Mouse (Mus musculus) hindbrain, postnatal 0 days (tissue): Measurements from ENCODE around the gene 4930512M02Rik. TPM values are rescaled to one million over a fixed set of nuclear protein-coding genes. Genes with fewer than 3 reads are reported as not detected.

Experiments used
- ATAC-seq: fragments of 200-750 bp; cut with Nextera tagmentation; 2 replicates; pipeline ENCODE4 v1.8.0; 2017; ENCODE audit warnings: mild to moderate bottlenecking, moderate TSS enrichment, moderate library complexity
- DNase-seq: peaks from one replicate; pipeline ENCODE4 v3.0.0-alpha.2; 2015; ENCODE audit warnings: low spot score
- H3K27ac ChIP-seq: fragments of 300-500 bp; sonication (generic); 2 replicates; pipeline ENCODE4 v1.5.1; 2014; ENCODE audit warnings: mild to moderate bottlenecking
- H3K27me3 ChIP-seq: fragments of 300-500 bp; sonication (generic); 2 replicates; pipeline ENCODE4 v1.6.1; 2014; ENCODE audit warnings: low read length, mixed read lengths; ENCODE audit not compliant: insufficient read depth
- H3K36me3 ChIP-seq: fragments of 300-500 bp; sonication (generic); 2 replicates; pipeline ENCODE4 v1.6.1; 2014; ENCODE audit warnings: low read length, mixed read lengths; ENCODE audit not compliant: insufficient read depth
- H3K4me1 ChIP-seq: fragments of 300-500 bp; sonication (generic); 2 replicates; pipeline ENCODE4 v1.6.1; 2014; ENCODE audit warnings: antibody characterized with exemption, low read length, mixed read lengths; ENCODE audit not compliant: insufficient read depth
- H3K4me2 ChIP-seq: fragments of 300-500 bp; sonication (generic); 2 replicates; pipeline ENCODE4 v1.6.1; 2014; ENCODE audit warnings: low read depth, mild to moderate bottlenecking, low read length, moderate library complexity, mixed read lengths
- H3K4me3 ChIP-seq: fragments of 300-500 bp; sonication (generic); 2 replicates; pipeline ENCODE4 v1.5.1; 2014; ENCODE audit warnings: low read length
- H3K9ac ChIP-seq: fragments of 300-500 bp; sonication (generic); replicated peaks from 2 replicates; pipeline ENCODE4 v1.6.1; 2014; ENCODE audit warnings: mild to moderate bottlenecking, low read length, moderate library complexity, mixed read lengths
- H3K9me3 ChIP-seq: fragments of 300-500 bp; sonication (generic); 2 replicates; pipeline ENCODE4 v1.6.1; 2016; ENCODE audit warnings: low read length, mixed read lengths
- CTCF ChIP-seq: IDR thresholded peaks from 2 replicates; pipeline ENCODE4 v1.5.1; 2016; ENCODE audit warnings: antibody characterized with exemption, control low read depth, low read depth
- WGBS: fragments of 180-500 bp; shearing (Covaris S2); extraction: QIAGEN DNeasy Blood & Tissue Kit; methylation state at CpG from one replicate; pipeline ENCODE4 v1.1.7; 2014; 5-methylcytosine and 5-hydroxymethylcytosine counted together
- polyA plus RNA-seq: library from polyadenylated mRNA; unstranded; fragments of >200 nt; fragmentation: Nextera tagmentation; extraction: Ambion mirVana; gene quantifications from 2 replicates; pipeline ENCODE4 v1.2.1, GENCODE M21; 2015
- total RNA-seq: library from RNA; depleted of rRNA; stranded (reverse); fragments of >200 nt; gene quantifications from 2 replicates; pipeline ENCODE4 v1.2.3, GENCODE M21; 2014

The 4930512M02Rik gene
- total and polyA plus RNA-seq, 2 experiments from 2014 or later = not detected

DNA sequence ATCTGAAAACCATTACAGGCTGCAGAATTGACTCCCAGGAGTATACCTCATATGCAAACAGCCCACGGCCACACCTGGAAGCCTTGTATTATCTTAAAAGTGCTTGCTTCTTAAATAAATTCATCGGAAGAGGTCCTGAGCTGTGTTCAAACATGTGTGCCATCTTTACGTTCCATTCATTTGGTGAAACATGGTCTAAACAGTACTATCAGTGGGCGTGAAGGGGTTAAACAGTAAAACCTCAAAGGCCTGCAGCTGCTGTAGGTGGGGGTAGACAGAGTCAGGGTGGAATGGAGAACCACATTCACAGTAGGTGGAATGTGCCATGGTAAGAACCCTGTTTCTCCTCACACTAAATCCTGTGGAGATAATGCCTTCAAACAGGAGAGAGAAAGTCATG, 33.0 kb upstream of the 4930512M02Rik start:
- no peak overlapping the region for H3K4me2 ChIP-seq
- DNase-seq = no peak
- H3K9me3 ChIP-seq = no peaks in the 10 kb centered on the region
- ATAC-seq = no peak
- no peaks in the 10 kb centered on the region for H3K4me1 ChIP-seq
- H3K4me3 ChIP-seq = no peak overlapping the region
- no peaks in the 10 kb centered on the region for H3K27me3 ChIP-seq
- no peak overlapping the region for H3K9ac ChIP-seq
- 85% methylated on average over 4 of the region's 4 CpGs for WGBS
- no peaks in the 10 kb centered on the region for H3K36me3 ChIP-seq
- no peak overlapping the region for H3K27ac ChIP-seq
- no peak for TF ChIP-seq CTCF

GRCm38 (mm10) chr11:11658834-11659233, 31.2 kb upstream of the 4930512M02Rik start:
- ATAC-seq (no peak), DNase-seq (no peak)
- WGBS = 78% methylated on average over 4 of the region's 4 CpGs
- Histone ChIP-seq H3K9me3 (no peaks in the 10 kb centered on the region), H3K27me3 (no peaks in the 10 kb centered on the region), H3K4me1 (no peaks in the 10 kb centered on the region), H3K4me2 (no peak overlapping the region), H3K9ac (no peak overlapping the region), H3K36me3 (no peaks in the 10 kb centered on the region), H3K27ac (no peak overlapping the region), H3K4me3 (no peak overlapping the region)
- no peak for TF ChIP-seq CTCF

- no peaks in the 10 kb centered on the region for H3K4me1 ChIP-seq
- no peak overlapping the region for H3K4me3 ChIP-seq
- TF ChIP-seq CTCF = no peak
- 94% methylated on average over 4 of the region's 4 CpGs for WGBS
- ATAC-seq = no peak
- no peaks in the 10 kb centered on the region for H3K36me3 ChIP-seq
- H3K27me3 ChIP-seq = no peaks in the 10 kb centered on the region
- no peak for DNase-seq
- no peak overlapping the region for H3K27ac ChIP-seq
- H3K9ac ChIP-seq = no peak overlapping the region
- H3K9me3 ChIP-seq = no peaks in the 10 kb centered on the region
- H3K4me2 ChIP-seq = no peak overlapping the region
Observed at GRCm38 (mm10) chr11:11657634-11658033, 30.0 kb upstream of the 4930512M02Rik start.

DNA sequence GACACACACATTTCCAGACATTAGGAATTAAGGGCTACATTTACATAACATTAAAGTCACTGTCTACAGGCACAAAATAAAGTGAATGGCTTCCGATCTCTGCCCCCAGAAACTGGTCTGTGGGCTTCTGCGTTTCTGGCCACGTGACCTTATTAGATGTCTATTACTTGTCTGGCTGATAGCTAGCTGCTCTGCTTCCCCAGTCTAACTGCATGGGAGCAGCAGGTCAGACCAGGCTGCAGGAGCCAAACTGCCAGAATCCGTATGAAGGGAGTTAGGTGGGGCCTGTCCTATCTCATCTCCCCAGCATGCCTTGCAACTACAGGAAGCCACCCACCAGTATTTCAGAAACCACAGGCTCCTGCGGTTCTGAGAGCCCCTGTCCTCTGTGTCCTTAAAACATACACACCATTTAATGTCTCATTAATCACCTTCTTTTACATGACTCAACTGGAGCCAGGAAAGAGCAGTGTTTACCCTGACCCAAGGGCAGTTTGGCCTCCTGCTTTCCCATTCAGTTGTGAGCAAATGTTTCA, 29.4 kb upstream of the 4930512M02Rik start:
- H3K9me3 ChIP-seq = no peaks in the 10 kb centered on the region
- no peak overlapping the region for H3K4me2 ChIP-seq
- DNase-seq = no peak
- no peak for TF ChIP-seq CTCF
- H3K4me3 ChIP-seq = no peak overlapping the region
- no peaks in the 10 kb centered on the region for H3K27me3 ChIP-seq
- no peaks in the 10 kb centered on the region for H3K36me3 ChIP-seq
- no peaks in the 10 kb centered on the region for H3K4me1 ChIP-seq
- WGBS = 63% methylated on average over 5 of the region's 5 CpGs
- ATAC-seq = no peak
- no peak overlapping the region for H3K27ac ChIP-seq
- no peak overlapping the region for H3K9ac ChIP-seq

DNA sequence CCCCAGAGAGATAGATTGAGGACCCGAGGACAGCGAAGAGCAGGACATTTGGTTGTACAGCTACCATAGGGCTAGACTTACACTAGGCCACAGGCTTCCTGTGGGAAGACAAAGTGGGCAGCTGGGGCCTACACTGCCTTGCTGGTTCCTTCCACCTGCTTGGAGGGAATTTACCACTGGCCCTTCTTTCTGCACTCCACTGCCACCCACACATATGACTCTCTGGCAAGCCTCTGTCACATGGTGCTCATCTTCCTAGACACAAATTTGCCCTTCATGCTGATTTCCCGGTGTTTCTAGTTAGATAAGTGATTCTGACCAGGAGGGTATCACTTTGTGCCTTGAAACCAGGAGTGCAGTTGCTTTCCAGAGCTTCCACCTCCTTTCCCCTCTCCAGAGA, 28.8 kb upstream of the 4930512M02Rik start:
- no peaks in the 10 kb centered on the region for H3K36me3 ChIP-seq
- no peak overlapping the region for H3K27ac ChIP-seq
- H3K4me1 ChIP-seq = no peaks in the 10 kb centered on the region
- DNase-seq (no peak), ATAC-seq (no peak)
- H3K4me3 ChIP-seq = no peak overlapping the region
- H3K9ac ChIP-seq = no peak overlapping the region
- H3K9me3 ChIP-seq = no peaks in the 10 kb centered on the region
- H3K27me3 ChIP-seq = no peaks in the 10 kb centered on the region
- WGBS = 82% methylated on average over 3 of the region's 3 CpGs
- H3K4me2 ChIP-seq = no peak overlapping the region
- TF ChIP-seq CTCF = no peak

DNA sequence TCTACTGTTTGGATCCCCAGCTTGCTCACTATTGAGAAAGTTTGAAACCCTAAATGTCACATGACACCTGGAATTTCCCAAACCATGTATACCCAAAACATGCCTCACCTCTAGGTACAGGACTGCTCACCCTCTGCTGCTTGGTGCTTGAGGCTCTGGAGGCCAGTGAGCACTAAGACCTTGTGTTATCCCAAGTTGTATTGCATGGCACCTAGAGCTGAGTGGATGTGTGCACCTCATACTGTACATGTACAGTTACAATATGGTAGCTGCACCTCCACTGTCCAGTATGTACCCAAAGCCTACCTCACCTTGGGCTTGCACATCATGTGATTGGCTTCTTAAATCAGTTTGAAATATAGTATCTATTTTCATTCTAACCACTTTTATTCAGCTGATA, 16.7 kb upstream of the 4930512M02Rik start:
- Histone ChIP-seq H3K9me3 (no peaks in the 10 kb centered on the region), H3K4me2 (no peak overlapping the region), H3K9ac (no peak overlapping the region), H3K4me3 (no peak overlapping the region), H3K4me1 (no peaks in the 10 kb centered on the region), H3K36me3 (no peaks in the 10 kb centered on the region), H3K27ac (no peak overlapping the region), H3K27me3 (no peaks in the 10 kb centered on the region)
- ATAC-seq (no peak), DNase-seq (no peak)
- no peak for TF ChIP-seq CTCF

- Histone ChIP-seq H3K4me1 (no peaks in the 10 kb centered on the region), H3K36me3 (no peaks in the 10 kb centered on the region), H3K4me3 (no peak overlapping the region), H3K27me3 (no peaks in the 10 kb centered on the region), H3K27ac (no peak overlapping the region), H3K9ac (no peak overlapping the region), H3K9me3 (no peaks in the 10 kb centered on the region), H3K4me2 (no peak overlapping the region)
- no peak for ATAC-seq
- DNase-seq = no peak
- WGBS = 72% methylated on average over 4 of the region's 4 CpGs
- no peak for TF ChIP-seq CTCF
Observed at GRCm38 (mm10) chr11:11624073-11624705, 3.4 kb downstream of the 4930512M02Rik start.
